Mouse (Mus musculus): ENCODE results near the gene Ptpro.
A peak's percentile ranks its signal among the peaks of the same experiment; 100 is the strongest.

The Ptpro gene

GRCm38 (mm10) chr6:137252194-137252886 lies at the start of gene Ptpro:
Gene Ptpro (plus strand): TSS chr6:137252319.
- no peak for DNase-seq (ENCODE audit: low spot score in 2 of 2)

GRCm38 (mm10) chr6:137202661-137203060 lies 49.5 kb upstream of the Ptpro start:
- DNase-seq (ENCODE audit: low spot score in 2 of 2), result no peak

GRCm38 (mm10) chr6:137205662-137206400 lies 46.3 kb upstream of the Ptpro start:
- DNase-seq (ENCODE audit: low spot score in 2 of 2), result no peak

GRCm38 (mm10) chr6:137207126-137207525 lies 45.0 kb upstream of the Ptpro start:
- no peak for DNase-seq (ENCODE audit: low spot score in 2 of 2)

GRCm38 (mm10) chr6:137209992-137210391 lies 42.1 kb upstream of the Ptpro start:
- DNase-seq (ENCODE audit: low spot score in 2 of 2), result peak; percentile 41 to 48

- DNase-seq (ENCODE audit: low spot score in 2 of 2), result no peak
These were observed 41.1 kb upstream of the Ptpro start for GRCm38 (mm10) chr6:137210991-137211390.

GRCm38 (mm10) chr6:137211441-137211840 lies 40.7 kb upstream of the Ptpro start:
- no peak for DNase-seq (ENCODE audit: low spot score in 2 of 2)

- DNase-seq (ENCODE audit: low spot score in 2 of 2), result no peak
These were observed 34.2 kb upstream of the Ptpro start for GRCm38 (mm10) chr6:137217841-137218463.

GRCm38 (mm10) chr6:137252887-137253242 lies 746 bp downstream of the Ptpro start:
- DNase-seq (ENCODE audit: low spot score in 2 of 2), result no peak

GRCm38 (mm10) chr6:137253415-137253814 lies 1.3 kb downstream of the Ptpro start:
- no peak for DNase-seq (ENCODE audit: low spot score in 2 of 2)

GRCm38 (mm10) chr6:137261033-137261432 lies 8.9 kb downstream of the Ptpro start:
- no peak for DNase-seq (ENCODE audit: low spot score in 2 of 2)

GRCm38 (mm10) chr6:137262087-137262486 lies 10.0 kb downstream of the Ptpro start:
- DNase-seq (ENCODE audit: low spot score in 2 of 2), result no peak

- no peak for DNase-seq (ENCODE audit: low spot score in 2 of 2)
These were observed 15.9 kb downstream of the Ptpro start for GRCm38 (mm10) chr6:137268019-137268418.

- DNase-seq (ENCODE audit: low spot score in 2 of 2), result no peak
These were observed 16.5 kb downstream of the Ptpro start for GRCm38 (mm10) chr6:137268592-137268991.

GRCm38 (mm10) chr6:137272513-137272912 lies 20.4 kb downstream of the Ptpro start:
- no peak for DNase-seq (ENCODE audit: low spot score in 2 of 2)

- no peak for DNase-seq (ENCODE audit: low spot score in 2 of 2)
These were observed 25.5 kb downstream of the Ptpro start for GRCm38 (mm10) chr6:137277587-137277994.

GRCm38 (mm10) chr6:137279576-137279975 lies 27.5 kb downstream of the Ptpro start:
- no peak for DNase-seq (ENCODE audit: low spot score in 2 of 2)

- DNase-seq (ENCODE audit: low spot score in 2 of 2), result no peak
These were observed 29.5 kb downstream of the Ptpro start for GRCm38 (mm10) chr6:137281541-137282049.

GRCm38 (mm10) chr6:137282050-137282449 lies 29.9 kb downstream of the Ptpro start:
- no peak for DNase-seq (ENCODE audit: low spot score in 2 of 2)

- DNase-seq (ENCODE audit: low spot score in 2 of 2), result no peak
These were observed 34.3 kb downstream of the Ptpro start for GRCm38 (mm10) chr6:137286376-137286775.

GRCm38 (mm10) chr6:137287788-137288187 lies 35.7 kb downstream of the Ptpro start:
- no peak for DNase-seq (ENCODE audit: low spot score in 2 of 2)

GRCm38 (mm10) chr6:137288264-137288663 lies 36.1 kb downstream of the Ptpro start:
- DNase-seq (ENCODE audit: low spot score in 2 of 2), result no peak

- DNase-seq (ENCODE audit: low spot score in 2 of 2), result no peak
These were observed 40.3 kb downstream of the Ptpro start for GRCm38 (mm10) chr6:137292421-137292820.

All from heart, adult 9 months (tissue).